Mouse (Mus musculus) embryo, embryonic 10.5 days (tissue): ENCODE measurements around the gene Ddx5.
"Not testable (repeated sequence)": the region's sequence is repeated elsewhere in the genome, so short reads cannot be mapped to it uniquely, and the experiment has no call there.

Experiments
- DNase-seq: peaks from one replicate; pipeline ENCODE4 v3.0.0-alpha.2; 2015; ENCODE audit warnings: low spot score

The Ddx5 gene

DNA sequence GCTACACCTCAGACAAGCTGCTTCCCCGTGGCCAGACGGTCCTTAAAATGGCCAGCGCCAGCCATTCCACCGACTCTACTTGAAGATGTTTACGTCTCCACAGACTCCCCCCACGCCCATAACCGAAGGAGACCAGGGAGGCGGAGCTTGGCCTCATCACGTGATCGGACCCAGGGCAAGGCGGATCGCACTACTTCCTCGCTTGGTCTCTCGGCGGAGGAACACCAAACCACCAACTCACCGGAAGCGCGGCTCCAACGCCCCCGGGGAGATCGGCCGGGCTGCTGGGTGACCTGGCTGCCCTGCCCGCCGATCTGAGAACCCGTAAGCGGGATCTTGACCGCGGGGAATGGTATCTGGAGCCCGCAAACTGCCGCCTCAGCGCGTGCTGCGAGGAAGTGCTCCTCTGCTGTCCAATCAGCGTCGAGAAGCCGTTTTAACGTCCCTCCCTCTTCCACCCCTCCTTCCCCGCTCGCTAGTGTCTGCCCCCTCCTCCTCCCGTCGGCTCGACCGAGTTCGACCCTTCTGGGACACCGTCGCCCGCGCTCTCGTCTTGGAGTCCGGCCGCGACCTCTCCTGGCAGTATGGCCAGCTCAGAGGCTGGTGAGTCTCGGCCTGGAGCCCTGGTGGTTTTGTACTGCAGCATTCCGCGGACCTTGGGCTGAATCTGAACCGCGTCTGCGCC is at the start of gene Ddx5, which contains the start of gene Cep95:
Gene Ddx5, minus strand, starts transcription at position 411 of the 685 bp plus-strand sequence.
Gene Cep95, plus strand, starts transcription at position 478 of the 685 bp plus-strand sequence.
- peak; percentile 99 for DNase-seq

DNA sequence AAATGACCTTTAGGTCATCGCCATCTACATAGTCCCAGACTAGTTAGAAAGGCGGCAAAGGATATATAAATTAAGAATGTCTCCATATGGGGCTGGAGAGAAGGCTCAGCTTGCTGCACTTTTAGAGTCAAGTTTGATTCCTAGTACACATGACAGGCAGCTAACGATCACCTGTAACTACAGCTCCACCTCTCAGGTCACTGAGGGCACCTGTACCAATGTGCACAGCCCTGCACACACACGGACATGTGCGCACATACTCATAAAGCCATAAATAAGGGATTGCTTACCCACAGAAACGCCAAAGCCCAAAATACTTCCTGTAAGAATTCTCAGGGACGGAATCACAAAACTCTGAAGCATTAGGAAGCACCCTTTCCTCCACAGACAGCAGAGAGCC is 39.1 kb upstream of the Ddx5 start:
- DNase-seq, result no peak

DNA sequence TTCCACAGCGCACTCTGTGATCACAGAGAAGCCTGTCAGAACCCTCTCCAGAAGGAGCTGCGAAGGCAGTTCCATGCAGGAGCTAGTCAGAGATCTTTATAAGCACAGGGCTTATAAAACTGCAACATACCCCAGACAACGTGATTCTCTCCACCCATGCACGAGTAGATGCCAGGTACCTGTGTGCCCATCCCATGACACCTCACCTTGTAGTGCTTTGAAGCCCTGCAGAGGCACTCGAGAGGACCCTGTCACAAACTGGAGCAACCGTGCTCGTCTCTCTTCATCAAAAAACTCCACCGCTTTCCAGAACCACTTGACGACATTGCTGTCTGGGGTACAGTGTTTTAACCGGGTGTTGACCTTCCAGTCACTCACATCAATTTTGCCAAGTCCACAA is 35.4 kb upstream of the Ddx5 start:
- DNase-seq, result no peak

- no peak for DNase-seq
Observed at GRCm38 (mm10) chr11:106823741-106824140, 34.8 kb upstream of the Ddx5 start.

DNA sequence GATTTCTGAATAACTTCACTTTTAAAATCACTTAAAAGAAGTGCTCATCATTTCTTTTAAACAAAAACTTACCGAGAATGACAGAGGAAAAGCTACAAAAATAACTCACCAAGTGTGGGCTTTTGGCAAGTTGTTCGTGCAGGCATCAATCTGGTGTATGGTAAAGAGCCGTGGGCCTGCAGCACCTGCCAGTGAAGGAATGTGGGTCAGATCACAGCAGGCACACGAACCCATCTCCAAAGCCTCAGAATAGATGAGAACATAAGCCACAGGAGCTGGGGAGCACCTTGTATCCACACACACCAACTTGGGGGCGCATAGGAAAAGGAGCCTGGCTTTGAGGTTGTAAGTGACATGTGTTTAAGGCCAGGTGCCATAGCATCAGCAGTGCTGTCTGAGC is 33.9 kb upstream of the Ddx5 start:
- no peak for DNase-seq

DNA sequence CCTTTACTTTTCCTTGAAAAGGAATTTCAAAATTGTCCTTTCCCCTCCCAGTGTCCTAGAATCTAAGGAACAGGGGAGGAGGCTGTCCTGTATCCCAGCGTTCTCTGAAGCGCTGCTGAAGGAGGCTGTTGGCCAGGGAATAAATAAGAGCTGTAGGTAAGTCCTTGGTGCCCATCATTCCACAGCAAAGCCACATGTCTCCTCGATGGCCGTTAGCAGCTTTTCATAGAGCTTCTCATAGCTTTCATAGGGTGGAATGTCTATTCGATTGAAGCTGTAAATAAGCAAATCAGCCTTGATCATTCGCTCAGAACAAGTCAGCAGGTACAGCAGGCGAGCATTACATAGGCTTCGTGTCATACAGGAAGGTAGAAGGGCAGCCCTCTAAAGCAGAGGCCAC is 33.5 kb upstream of the Ddx5 start:
- no peak for DNase-seq

- no peak for DNase-seq
Observed at GRCm38 (mm10) chr11:106821397-106821796, 32.4 kb upstream of the Ddx5 start.

DNA sequence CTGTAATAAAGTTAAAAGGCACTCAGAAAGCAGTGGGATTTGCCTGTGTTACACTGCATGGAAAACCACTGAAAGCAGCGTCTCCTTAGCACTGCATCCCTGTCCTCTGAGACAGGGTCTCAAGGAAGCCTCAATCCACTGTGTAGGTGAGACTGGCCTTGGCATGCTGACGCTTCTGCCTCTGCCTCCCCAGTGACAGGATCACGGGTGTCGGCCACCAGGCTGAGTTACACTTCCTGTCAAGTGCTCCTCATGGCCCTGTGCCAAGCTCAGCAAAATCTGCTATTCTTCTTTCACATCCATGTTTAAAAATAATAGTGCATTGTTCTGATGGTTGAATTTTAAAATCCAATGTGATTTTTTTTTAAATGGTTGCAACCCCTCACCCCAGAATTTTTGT is 32.0 kb upstream of the Ddx5 start:
- DNase-seq, result no peak

DNA sequence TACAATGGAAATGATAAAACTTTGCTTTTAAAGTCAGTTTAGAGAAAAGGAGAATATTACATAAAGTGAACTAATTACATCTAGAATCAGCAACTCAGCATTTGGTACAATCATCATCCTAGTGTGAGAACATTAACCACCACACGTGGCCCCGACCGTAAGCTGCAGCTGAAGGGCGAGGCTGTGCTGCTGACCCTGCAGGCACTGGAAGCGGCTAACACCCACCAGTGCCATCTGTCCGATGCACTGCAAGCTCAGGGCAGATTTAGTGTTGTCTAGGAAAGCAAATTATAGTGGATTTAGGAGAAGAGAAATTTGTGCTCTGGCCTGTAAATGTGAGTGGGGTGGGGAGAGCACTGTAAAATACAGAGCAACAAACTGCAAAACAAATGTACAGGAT is 31.3 kb upstream of the Ddx5 start:
- DNase-seq, result no peak

DNA sequence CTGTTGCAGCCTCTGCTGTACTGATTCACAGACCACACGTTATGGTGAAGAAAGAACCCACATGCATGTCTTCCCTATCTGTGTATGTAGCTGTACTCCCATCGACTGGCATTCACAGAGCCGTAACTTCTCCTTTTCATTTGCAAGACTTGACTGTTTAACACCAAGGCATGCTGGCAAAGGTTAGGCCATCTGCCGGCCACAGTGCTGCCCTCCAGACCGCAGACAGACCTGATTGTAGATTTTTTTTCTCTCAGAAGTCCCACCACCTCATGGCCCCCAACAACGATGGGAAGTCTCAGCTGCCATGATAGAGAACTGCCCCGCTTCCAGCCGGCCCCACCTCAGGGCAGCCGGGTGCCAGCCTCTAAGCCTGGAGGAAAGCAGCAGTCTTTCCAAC is 30.6 kb upstream of the Ddx5 start:
- no peak for DNase-seq

GRCm38 (mm10) chr11:106818341-106818740 is 29.4 kb upstream of the Ddx5 start:
- no peak for DNase-seq

GRCm38 (mm10) chr11:106817808-106818207 is 28.8 kb upstream of the Ddx5 start:
- no peak for DNase-seq

DNA sequence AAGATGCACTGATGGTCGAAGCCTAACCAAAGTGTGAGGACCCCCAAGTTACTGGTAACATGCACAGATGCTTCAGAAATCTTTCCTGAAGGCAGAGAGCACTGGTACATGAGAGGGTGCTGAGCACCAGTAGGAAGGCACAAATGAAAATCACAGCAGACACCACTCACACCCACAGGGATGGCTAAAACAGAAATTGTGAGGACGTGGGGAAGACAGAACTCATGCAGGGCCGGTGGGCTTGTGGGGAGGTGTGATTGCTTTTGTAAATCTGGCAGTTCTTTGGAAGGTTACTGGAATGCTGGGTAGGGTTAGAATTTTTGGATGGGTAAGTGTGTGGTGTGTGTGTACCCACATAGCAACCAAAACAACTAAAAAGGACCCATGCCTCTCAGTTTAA is 28.2 kb upstream of the Ddx5 start:
- no peak for DNase-seq

GRCm38 (mm10) chr11:106816316-106816715 is 27.3 kb upstream of the Ddx5 start:
- no peak for DNase-seq

DNA sequence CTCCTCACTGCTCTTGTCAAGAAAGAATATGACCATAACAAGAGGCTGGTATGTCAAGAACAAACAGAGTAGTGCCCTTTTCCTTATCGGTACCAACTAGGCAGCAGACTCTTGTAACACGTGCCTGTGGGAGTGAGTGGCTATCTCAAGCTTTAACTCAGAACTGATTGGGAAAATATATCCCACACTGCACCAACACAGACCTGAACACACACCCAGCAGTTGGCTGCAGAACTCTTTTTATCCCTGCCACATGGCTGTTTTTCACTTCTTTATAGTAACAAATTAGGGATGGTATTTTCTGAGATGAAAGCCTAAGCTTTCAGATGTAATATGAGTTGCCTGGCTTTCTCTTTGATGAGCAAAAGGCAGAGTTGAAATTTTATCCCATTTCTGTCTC is 26.8 kb upstream of the Ddx5 start:
- no peak for DNase-seq

DNA sequence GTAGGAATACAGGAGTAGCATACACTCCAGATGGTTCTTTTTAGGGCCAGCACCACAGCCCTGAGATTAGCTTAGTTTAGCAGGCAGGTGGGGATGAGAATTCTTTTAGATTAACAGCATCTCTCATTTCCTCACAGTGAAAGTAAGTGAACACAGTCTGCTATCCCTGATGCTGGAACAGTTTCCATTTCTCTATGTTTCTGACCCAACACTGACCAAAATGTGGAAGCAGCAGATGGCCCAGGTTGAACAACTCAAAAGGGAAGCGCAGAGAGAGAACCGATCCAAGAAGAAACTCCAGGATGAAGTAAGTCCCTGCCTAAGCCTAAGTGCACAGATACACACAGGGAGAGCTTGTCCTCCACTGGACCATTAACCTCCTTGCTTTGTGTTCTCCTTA is 26.3 kb upstream of the Ddx5 start:
- DNase-seq, result no peak

DNA sequence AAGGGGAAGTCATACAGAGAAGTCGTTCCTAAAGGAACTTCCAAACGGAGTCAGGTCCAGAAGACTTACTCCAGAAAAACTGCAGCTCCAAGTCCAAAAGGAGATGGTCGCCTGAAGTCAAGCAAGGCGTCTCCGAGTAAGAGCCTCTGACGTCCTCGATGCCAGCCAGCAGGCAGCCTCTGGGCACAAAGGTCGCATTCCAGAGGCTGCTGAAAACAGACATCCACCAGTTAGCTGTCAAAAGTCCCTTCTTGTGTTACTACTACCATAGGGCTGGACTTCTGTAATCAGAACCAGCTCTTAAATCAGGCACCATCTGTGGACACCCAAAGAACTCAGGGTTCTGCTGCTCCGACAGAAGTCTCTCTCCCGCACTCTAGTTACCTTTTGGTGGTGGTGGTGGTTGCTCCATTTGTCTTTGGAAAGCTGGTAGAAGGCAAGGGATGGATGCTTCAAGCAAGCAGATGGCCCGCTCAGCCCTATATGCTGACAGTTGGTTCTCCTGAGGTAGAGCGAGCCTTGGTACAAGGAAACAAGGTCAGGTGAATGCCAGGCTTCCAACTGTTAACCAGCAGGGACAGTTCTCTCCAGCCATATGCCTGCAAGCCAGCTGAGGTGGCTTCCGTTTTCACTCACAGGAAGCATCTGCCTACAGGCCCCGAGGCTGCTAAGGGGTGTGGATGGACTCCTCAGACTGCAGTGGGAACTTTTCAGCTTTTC is 25.8 kb upstream of the Ddx5 start:
- DNase-seq, result no peak

GRCm38 (mm10) chr11:106812410-106813136 is 23.6 kb upstream of the Ddx5 start:
- no peak for DNase-seq

GRCm38 (mm10) chr11:106807442-106807841 is 18.5 kb upstream of the Ddx5 start:
- not testable (repeated sequence) for DNase-seq

GRCm38 (mm10) chr11:106802069-106802627 is 13.2 kb upstream of the Ddx5 start:
- no peak for DNase-seq

GRCm38 (mm10) chr11:106795679-106796078 is 6.7 kb upstream of the Ddx5 start:
- no peak for DNase-seq

DNA sequence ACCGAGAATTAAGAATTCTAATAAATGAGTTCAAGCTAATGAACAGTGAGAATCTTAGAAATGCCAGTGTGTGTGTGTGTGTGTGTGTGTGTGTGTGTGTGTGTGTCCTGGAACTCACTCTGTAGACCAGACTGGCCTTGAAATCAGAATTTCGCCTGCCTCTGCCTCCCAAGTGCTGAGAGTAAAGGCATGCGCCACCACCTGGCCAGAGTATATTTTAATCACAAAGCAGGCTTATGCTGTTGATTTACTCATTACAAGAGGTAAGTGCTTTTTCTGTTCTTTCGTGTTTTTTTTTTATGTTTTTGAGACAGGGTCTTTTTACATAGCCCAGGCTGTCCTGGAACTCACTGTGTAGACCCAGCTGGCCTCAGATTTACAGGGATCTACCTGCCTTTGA is 4.9 kb upstream of the Ddx5 start:
- DNase-seq, result no peak

- DNase-seq, result peak; percentile 76
Observed at GRCm38 (mm10) chr11:106789649-106790048, 664 bp upstream of the Ddx5 start.
